Mouse (Mus musculus) mesoderm, embryonic 11.5 days (tissue): Measurements from ENCODE around the gene Ptov1.

Experiments used
- DNase-seq: peaks from one replicate; pipeline ENCODE4 v3.0.0-alpha.2; 2012; ENCODE audit warnings: low read depth, low spot score

The Ptov1 gene

GRCm38 (mm10) chr7:44869697-44870528, at the start of gene Ptov1:
Ptov1 (minus strand) TSS chr7:44869788.
- DNase-seq: peak; percentile 96

- DNase-seq: no peak
These were observed 49.5 kb upstream of the Ptov1 start for GRCm38 (mm10) chr7:44919127-44919526.

- DNase-seq: no peak
These were observed 48.6 kb upstream of the Ptov1 start for GRCm38 (mm10) chr7:44918219-44918618.

GRCm38 (mm10) chr7:44916881-44917280, 47.3 kb upstream of the Ptov1 start:
- DNase-seq: no peak

GRCm38 (mm10) chr7:44916191-44916590, 46.6 kb upstream of the Ptov1 start:
- no peak for DNase-seq

GRCm38 (mm10) chr7:44915314-44915713, 45.7 kb upstream of the Ptov1 start:
- DNase-seq: no peak

GRCm38 (mm10) chr7:44914396-44914795, 44.8 kb upstream of the Ptov1 start:
- DNase-seq: no peak

GRCm38 (mm10) chr7:44908706-44909476, 39.3 kb upstream of the Ptov1 start:
- no peak for DNase-seq

GRCm38 (mm10) chr7:44905430-44905829, 35.8 kb upstream of the Ptov1 start:
- DNase-seq: no peak

- peak; percentile 68 for DNase-seq
These were observed 31.7 kb upstream of the Ptov1 start for GRCm38 (mm10) chr7:44901230-44901722.

- DNase-seq: no peak
These were observed 31.0 kb upstream of the Ptov1 start for GRCm38 (mm10) chr7:44900632-44901031.

GRCm38 (mm10) chr7:44898607-44899006, 29.0 kb upstream of the Ptov1 start:
- no peak for DNase-seq

- DNase-seq: no peak
These were observed 26.9 kb upstream of the Ptov1 start for GRCm38 (mm10) chr7:44896499-44896898.

- peak; percentile 95 for DNase-seq
These were observed 26.2 kb upstream of the Ptov1 start, which contains the start of gene Fuz for GRCm38 (mm10) chr7:44895593-44896434. Fuz (plus strand) TSS chr7:44896079.

GRCm38 (mm10) chr7:44895206-44895592, 25.6 kb upstream of the Ptov1 start:
- DNase-seq: no peak

- DNase-seq: no peak
These were observed 24.6 kb upstream of the Ptov1 start for GRCm38 (mm10) chr7:44894175-44894574.

- no peak for DNase-seq
These were observed 23.6 kb upstream of the Ptov1 start for GRCm38 (mm10) chr7:44893197-44893596.

- DNase-seq: peak; percentile 98
These were observed 22.8 kb upstream of the Ptov1 start, which contains the start of gene Med25 for GRCm38 (mm10) chr7:44892276-44892921. Med25 (minus strand) TSS chr7:44892712.

GRCm38 (mm10) chr7:44891611-44892010, 22.0 kb upstream of the Ptov1 start:
- DNase-seq: no peak

- no peak for DNase-seq
These were observed 21.1 kb upstream of the Ptov1 start for GRCm38 (mm10) chr7:44890737-44891136.

- DNase-seq: no peak
These were observed 20.6 kb upstream of the Ptov1 start for GRCm38 (mm10) chr7:44890180-44890579.
